Mouse (Mus musculus) bone marrow macrophage, adult 2 months (primary cell): ENCODE results near the gene Cldn19.

Experiments used
- CTCF ChIP-seq: IDR thresholded peaks from 2 replicates; pipeline ENCODE4 v1.5.1; 2012; ENCODE audit warnings: low read depth, mild to moderate bottlenecking, low read length, moderate library complexity
- POLR2A ChIP-seq: IDR thresholded peaks from 2 replicates; pipeline ENCODE4 v1.6.1; 2012; ENCODE audit warnings: mild to moderate bottlenecking, low read depth, low read length, borderline replicate concordance

DNA sequence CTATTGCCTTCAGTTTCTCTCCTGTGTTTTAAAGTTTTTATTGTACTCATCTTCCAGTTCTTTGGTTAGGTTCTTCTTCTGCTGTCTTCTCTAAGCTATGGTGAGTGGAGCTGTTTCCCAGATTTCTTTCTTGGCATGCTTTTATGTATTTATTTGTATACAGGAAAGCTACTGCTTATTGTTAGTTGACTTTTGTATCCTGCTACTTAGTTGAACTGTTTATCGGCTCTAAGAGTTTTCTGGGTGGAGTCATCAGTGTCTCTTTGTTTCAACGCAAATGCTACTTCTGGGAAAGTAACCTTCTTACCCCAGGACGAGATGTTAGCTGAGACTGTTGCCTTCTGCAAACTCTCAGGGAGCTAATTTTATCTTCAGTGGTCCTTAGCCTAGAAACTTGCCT is 8.2 kb downstream of the Cldn19 start:
- TF ChIP-seq CTCF (no peak), POLR2A (no peak)
